Mouse (Mus musculus): Measurements from ENCODE around the gene Brinp1.

Brinp1 gene

DNA sequence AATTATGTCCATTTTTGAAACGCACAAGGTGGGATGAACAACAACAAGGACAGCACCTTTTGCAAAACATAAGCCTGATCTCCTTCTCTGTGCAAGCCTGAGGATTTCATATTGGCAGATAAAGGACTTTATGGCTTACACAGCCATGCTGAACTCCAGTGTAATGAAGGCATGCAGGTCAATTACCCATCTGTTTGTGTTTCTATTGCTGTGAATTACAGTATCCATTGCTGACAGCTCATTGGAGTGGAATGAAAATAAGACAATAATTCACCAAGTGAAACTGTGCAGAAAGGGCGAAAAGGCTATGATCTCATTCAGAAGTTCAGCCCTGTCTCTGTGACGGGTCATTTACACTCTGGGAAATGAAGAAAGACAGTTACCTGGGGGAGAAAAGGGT is 147.7 kb downstream of the Brinp1 start:
- DNase-seq = no peak

DNA sequence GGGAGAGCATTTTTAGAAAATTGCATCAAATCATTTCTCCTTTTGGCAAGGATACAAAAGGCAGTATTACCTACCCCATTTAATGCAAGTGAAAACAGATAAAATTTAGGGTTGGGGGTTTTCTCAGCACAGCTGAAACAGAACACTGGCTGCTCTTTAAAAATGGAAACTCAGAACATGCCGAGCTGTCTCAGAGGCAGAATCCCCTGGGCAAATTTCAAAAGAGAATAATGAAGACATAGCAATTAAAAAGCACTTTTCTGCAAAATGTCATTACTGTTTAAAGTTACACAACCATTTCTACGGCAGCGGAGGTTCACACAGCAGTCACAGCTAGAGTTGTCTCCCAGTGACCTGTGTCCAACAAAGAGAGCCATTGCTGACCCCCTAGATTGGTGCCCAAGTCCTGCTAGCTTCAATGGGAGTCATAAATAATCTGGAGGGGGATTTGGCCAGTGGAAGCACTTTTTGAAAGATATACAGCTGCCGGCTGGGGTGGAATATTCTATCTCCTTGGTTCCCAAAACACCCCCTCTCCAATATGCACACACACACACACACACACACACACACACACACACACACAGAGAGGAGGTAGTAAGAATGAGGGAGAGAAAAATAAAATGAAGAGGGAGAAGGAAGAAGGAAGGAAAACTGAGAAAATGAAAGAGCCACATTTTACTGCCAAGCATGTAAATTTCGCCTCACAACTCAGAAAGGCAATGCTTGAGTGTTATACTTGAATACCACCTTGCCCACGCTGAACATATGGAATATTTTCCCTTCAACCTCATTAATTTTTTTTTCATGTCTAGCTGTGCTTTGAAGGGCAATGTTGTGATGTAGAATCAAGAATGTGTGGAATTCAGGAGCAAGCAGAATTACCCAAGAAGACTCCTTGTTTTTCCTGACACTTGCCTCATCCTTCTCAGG is 152.0 kb downstream of the Brinp1 start:
- no peak for DNase-seq

DNA sequence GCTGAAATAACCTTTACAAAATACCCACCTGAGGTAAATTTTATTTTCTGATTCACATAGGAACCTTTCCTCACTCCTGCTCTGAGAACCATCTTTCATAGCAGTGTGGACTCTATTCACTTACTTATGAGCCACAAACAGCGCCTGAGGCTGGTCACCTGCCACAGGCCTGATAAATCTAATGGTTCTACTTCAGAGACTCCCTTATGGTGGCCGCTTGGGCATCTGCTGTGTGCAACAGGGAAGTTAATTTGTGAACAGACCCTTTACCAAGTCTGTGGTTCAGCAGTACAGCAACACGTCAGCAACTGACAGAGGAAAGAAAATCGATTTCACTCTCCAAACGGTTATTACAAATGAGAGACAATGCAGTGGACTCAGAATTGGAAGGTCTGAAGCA is 164.2 kb downstream of the Brinp1 start:
- DNase-seq = no peak

- DNase-seq = no peak
Measured at GRCm38 (mm10) chr4:68788477-68788999, 165.7 kb downstream of the Brinp1 start.

- DNase-seq = no peak
Measured at GRCm38 (mm10) chr4:68787642-68788041, 166.6 kb downstream of the Brinp1 start.

DNA sequence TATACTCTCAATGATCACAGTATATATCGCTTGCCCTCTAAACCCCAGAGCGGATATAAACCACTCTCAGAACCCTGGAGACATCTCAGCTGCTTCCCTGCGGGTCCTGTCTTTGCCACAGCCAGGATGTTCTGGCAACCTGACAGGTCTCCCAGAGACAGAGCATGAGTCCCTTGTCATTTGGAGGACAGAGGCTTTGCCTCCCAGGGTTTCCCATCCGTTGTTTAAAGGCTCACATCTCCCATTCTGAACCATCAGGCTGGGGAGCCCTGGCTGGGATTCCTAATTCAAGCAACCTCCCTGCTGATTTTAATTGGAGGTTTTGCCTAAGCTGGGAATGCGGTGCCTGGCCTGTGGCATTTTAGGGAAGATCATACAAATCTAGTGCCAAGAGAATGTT is 185.9 kb downstream of the Brinp1 start:
- DNase-seq = no peak

- no peak for DNase-seq
Measured at GRCm38 (mm10) chr4:68767393-68767792, 186.8 kb downstream of the Brinp1 start.

DNA sequence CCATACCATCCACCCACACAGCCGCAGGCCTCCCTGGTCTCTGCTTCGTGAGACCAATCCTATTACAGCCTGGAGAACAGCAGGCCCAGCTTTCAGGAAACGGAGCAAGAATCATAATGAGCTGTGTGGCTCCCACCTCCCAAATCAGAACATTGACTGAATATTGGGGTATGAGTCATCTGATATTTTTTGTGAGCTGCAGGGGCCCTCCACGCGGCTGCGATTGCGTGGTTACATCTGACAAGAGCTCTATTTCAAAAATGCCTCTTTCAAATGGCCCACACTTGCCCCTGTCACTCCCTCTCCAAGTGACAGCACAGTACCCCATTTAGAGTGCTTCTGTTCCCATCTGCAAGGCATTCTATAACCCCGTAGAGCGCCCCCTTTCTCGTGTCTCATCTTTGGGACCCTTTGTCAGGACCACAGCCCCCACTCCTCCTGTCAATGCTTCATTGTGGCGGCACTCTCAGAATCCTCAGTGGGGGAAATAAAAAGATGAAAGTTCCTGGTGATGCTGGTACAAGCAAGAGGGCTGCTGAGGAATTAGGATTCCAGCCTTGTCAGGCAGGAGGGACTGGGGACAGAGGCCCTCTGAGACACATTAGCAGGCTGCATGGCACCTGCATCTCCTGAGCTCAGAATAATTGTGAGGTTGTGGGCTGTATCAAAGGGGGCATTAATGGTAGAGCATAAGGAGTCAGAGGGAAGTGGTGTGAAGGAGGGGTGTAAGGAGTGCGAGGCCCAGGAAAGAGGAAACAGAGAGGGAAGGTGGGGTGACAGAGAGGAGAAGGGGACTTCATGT is 188.2 kb downstream of the Brinp1 start:
- DNase-seq = no peak

GRCm38 (mm10) chr4:68764937-68765336 is 189.3 kb downstream of the Brinp1 start:
- no peak for DNase-seq

- DNase-seq = no peak
Measured at GRCm38 (mm10) chr4:68720983-68721382, 233.2 kb downstream of the Brinp1 start.

Data from kidney, adult 11 months (tissue).